Mouse (Mus musculus) stomach, embryonic 16.5 days (tissue): ENCODE results near the gene Rnf168. TPM values are rescaled to one million over a fixed set of nuclear protein-coding genes. Genes with fewer than 3 reads are reported as not detected.
"Not testable (repeated sequence)": the region's sequence is repeated elsewhere in the genome, so short reads cannot be mapped to it uniquely, and the experiment has no call there.

Experiments
- ATAC-seq: fragments of 200-750 bp; cut with Nextera tagmentation; 2 replicates; pipeline ENCODE4 v1.8.0; 2017; ENCODE audit warnings: moderate number of reproducible peaks, moderate TSS enrichment; ENCODE audit not compliant: insufficient read depth, low FRiP score
- H3K27ac ChIP-seq: fragments of 300-500 bp; sonication (generic); 2 replicates; pipeline ENCODE4 v1.5.1; 2014; ENCODE audit warnings: low read length
- H3K27me3 ChIP-seq: fragments of 300-500 bp; sonication (generic); 2 replicates; pipeline ENCODE4 v1.6.1; 2014; ENCODE audit warnings: low read length, control low read depth, mixed read lengths; ENCODE audit not compliant: control insufficient read depth, insufficient read depth
- H3K36me3 ChIP-seq: fragments of 300-500 bp; sonication (generic); 2 replicates; pipeline ENCODE4 v1.6.1; 2014; ENCODE audit warnings: low read length; ENCODE audit not compliant: control insufficient read depth, insufficient read depth
- H3K4me1 ChIP-seq: fragments of 300-500 bp; sonication (generic); 2 replicates; pipeline ENCODE4 v1.6.1; 2014; ENCODE audit warnings: low read length, control low read depth, mixed read lengths; ENCODE audit not compliant: control insufficient read depth, insufficient read depth
- H3K4me2 ChIP-seq: fragments of 300-500 bp; sonication (generic); 2 replicates; pipeline ENCODE4 v1.6.1; 2014; ENCODE audit warnings: low read depth, low read length, mixed read lengths
- H3K4me3 ChIP-seq: fragments of 300-500 bp; sonication (generic); replicated peaks from 2 replicates; pipeline ENCODE4 v1.5.1; 2014; ENCODE audit warnings: mild to moderate bottlenecking, low read length
- H3K9ac ChIP-seq: fragments of 300-500 bp; sonication (generic); 2 replicates; pipeline ENCODE4 v1.6.1; 2014; ENCODE audit warnings: low read length
- H3K9me3 ChIP-seq: fragments of 300-500 bp; sonication (generic); replicated peaks from 2 replicates; pipeline ENCODE4 v1.6.1; 2016; ENCODE audit warnings: low read length, control low read depth; ENCODE audit not compliant: control insufficient read depth
- WGBS: fragments of 180-500 bp; shearing (Covaris S2); extraction: QIAGEN DNeasy Blood & Tissue Kit; methylation state at CpG from one replicate; pipeline ENCODE4 v1.1.7; 2014; 5-methylcytosine and 5-hydroxymethylcytosine counted together
- polyA plus RNA-seq: library from polyadenylated mRNA; unstranded; fragments of >200 nt; fragmentation: Nextera tagmentation; extraction: Ambion mirVana; gene quantifications from 2 replicates; pipeline ENCODE4 v1.2.1, GENCODE M21; 2015

Rnf168 gene
- polyA plus RNA-seq: 18.4 and 18.6 TPM in 2 replicates

GRCm38 (mm10) chr16:32277308-32278256 is at the start of gene Rnf168:
Gene Rnf168, plus strand, starts transcription at chr16:32277459.
- 0% methylated on average over 71 of the region's 75 CpGs for WGBS
- ATAC-seq: peak; percentile 94
- Histone ChIP-seq H3K36me3 (peaks cover 9% of the 10 kb centered on the region; the same call in 1 of the 2 replicates), H3K4me1 (peaks cover 6% of the 10 kb centered on the region), H3K4me2 (peak within 1 kb of the TSS; percentile 83), H3K4me3 (peak within 1 kb of the TSS; percentile 84), H3K9me3 (0 out of 2 replicates have a peak, but pooled peaks cover 5% of the 10 kb centered on the region), H3K27me3 (no peaks in the 10 kb centered on the region), H3K9ac (peak within 1 kb of the TSS; percentile 94), H3K27ac (peak within 1 kb of the TSS; percentile 97)

DNA sequence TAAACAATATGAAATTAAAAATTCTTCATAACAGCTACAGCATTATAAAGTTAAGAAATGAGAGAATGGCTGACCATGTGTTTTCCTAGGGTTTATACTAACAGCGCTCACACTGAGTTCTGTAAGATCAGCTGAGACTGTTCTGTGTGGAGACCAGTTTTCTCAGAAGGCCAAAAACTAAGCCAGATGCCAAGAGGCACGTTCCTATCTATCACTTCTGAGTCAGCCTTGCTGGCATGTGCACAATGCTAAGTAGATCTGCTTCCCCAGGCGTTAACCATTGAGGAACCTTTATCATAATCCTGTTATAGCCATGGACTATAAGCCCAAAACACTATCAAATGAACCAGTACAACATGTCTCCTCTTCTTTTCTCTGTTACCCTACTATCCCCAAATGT is 45.2 kb upstream of the Rnf168 start:
- H3K27me3 ChIP-seq, H3K4me2 ChIP-seq, H3K4me1 ChIP-seq, H3K9ac ChIP-seq, H3K27ac ChIP-seq, ATAC-seq, H3K4me3 ChIP-seq, H3K36me3 ChIP-seq, H3K9me3 ChIP-seq: not testable (repeated sequence)
- WGBS: 81% methylated on average over 3 of the region's 3 CpGs

DNA sequence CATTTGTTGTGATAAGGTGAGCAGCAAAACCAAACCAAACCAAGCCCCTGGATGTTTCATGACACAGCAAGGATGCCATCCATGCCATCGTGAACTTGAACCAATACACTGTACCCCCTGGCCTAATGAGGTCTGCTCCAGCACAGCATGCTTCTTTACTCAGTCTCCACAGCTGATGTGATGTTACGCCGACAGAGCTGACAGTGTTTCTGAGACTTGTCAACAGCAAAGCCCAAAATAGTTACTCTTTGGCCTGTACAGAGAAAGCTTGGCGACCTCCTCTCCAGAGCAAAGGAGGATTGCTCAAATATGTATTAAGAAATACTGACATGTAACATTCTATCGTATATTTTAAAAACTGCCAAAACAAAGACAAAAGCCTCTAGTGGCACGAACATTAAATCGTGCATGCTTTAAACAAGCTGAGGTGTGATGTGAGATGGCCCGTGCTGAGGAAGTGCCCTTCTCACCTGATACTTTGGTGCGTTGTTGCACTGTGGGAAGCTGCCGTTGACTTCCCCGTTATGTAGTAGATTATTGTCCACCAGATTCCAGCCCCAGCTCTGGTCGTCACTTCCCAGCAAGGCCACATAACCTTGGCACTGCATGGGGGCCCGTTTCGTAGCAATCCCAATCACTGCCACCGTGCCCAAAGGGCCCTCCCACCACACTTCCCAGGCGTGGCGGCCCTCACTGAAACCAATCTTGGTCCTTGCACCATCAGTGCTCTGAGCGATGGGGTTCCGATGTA is 39.2 kb upstream of the Rnf168 start:
- H3K4me2 ChIP-seq: no peak overlapping the region
- no peaks in the 10 kb centered on the region for H3K9me3 ChIP-seq
- no peak overlapping the region for H3K9ac ChIP-seq
- H3K36me3 ChIP-seq: 0 out of 2 replicates have a peak, but pooled peaks cover 3% of the 10 kb centered on the region
- no peak for ATAC-seq
- H3K4me1 ChIP-seq: no peaks in the 10 kb centered on the region
- H3K27me3 ChIP-seq: no peaks in the 10 kb centered on the region
- H3K4me3 ChIP-seq: no peak overlapping the region
- WGBS: 91% methylated on average over 19 of the region's 19 CpGs
- no peak overlapping the region for H3K27ac ChIP-seq

DNA sequence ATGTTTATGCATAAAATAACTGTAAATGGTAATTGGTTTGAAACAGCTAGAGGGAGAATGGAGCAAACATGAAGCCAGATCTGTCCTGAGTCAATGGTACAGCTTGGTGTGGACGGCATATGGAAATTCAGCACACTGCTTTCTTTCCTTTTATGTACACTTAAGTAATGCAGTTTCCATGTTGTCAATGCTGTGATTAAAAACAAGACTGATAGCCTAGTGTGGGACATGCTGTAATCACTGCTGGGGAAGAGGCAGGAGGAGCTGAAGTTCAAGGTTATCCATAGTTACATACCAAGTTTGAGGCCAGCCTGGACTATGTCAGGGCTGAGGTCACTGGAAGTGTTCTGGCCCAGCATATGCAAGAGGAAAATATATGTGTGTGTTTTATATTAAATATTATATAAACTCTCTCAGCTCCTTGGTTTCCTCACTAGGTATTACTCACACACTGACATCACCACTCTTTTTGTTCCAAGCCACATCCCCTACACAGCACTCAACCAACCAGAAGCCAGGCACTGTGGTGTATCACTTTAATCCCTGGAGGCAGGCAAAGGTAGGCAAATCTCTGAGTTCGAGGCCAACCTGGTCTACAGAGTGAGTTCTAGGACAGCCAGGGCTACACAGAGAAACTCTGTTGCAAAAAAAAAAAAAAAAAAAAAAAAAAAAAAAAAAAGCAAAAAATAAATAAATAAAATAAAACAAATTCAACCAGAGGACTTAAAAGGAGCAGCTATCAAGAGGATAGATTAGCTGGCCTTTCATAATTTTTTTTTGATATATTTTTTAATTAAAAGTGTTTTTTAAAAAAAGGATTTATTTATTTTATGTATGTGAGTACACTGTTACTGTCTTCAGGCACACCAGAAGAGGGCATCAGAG is 37.6 kb upstream of the Rnf168 start:
- H3K4me2 ChIP-seq: no peak overlapping the region
- WGBS: 88% methylated on average over 2 of the region's 2 CpGs
- no peak for ATAC-seq

DNA sequence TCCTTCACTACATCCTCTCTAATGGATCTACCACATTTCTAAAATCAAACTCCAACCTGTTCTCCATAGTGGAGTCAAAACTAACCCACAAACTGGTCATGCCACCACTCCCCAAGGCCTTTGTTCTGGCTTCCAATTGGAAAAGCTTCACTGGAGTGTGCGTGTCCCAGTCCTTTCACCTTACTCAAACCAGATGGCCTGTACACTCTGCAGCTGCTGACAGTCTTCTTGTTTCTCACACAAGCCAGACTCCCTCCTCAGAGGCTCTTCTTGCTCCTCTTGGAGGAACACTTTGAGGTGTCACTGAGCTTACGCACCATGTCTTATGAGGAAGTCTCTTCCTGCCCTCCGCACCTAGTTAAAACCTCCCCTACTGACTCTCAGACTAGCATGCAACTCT is 33.4 kb upstream of the Rnf168 start:
- peaks cover 17% of the 10 kb centered on the region for H3K4me1 ChIP-seq
- no peak overlapping the region for H3K27ac ChIP-seq
- WGBS: 82% methylated on average over 3 of the region's 3 CpGs
- H3K9me3 ChIP-seq: no peaks in the 10 kb centered on the region
- H3K9ac ChIP-seq: no peak overlapping the region
- no peaks in the 10 kb centered on the region for H3K27me3 ChIP-seq
- H3K4me3 ChIP-seq: no peak overlapping the region
- no peak for ATAC-seq
- no peaks in the 10 kb centered on the region for H3K36me3 ChIP-seq
- H3K4me2 ChIP-seq: no peak overlapping the region

More for the DNA sequence above, 37.6 kb upstream of the Rnf168 start:
- H3K27ac ChIP-seq: no peak overlapping the region
- 0 out of 2 replicates have a peak, but pooled peaks cover 3% of the 10 kb centered on the region for H3K36me3 ChIP-seq
- no peak overlapping the region for H3K9ac ChIP-seq
- no peaks in the 10 kb centered on the region for H3K27me3 ChIP-seq
- H3K4me3 ChIP-seq: no peak overlapping the region
- H3K4me1 ChIP-seq: no peaks in the 10 kb centered on the region
- no peaks in the 10 kb centered on the region for H3K9me3 ChIP-seq

DNA sequence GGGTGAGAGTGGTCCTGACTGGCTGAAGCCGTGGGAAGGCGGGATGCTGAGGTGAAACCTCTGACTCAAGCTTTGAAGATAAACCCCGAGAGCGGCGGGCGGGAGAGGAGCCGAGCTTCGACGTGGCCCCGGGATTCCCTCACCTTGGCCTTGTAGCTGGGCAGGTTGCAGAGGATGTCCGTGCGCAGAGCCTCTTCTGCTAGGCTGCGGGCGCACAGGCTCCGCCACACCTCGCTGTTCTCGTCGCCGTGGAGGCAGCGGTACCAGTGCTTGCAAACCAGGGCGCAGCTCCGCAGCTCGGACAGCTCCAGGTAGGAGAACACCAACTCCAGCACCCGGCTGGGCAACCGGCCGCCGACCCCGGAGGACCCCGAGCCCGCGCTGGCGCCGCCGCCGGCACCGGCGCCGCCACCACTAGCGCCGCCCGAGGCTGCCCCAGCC is 30.9 kb upstream of the Rnf168 start:
- Histone ChIP-seq H3K27ac (peak overlapping the region; percentile 93), H3K4me3 (peak overlapping the region; percentile 77), H3K4me2 (peak overlapping the region; percentile 66), H3K27me3 (no peaks in the 10 kb centered on the region), H3K36me3 (no peaks in the 10 kb centered on the region), H3K9me3 (no peaks in the 10 kb centered on the region), H3K4me1 (peaks cover 17% of the 10 kb centered on the region), H3K9ac (peak overlapping the region; percentile 94)
- WGBS: 0% methylated on average over 41 of the region's 41 CpGs
- ATAC-seq: peak; percentile 27

DNA sequence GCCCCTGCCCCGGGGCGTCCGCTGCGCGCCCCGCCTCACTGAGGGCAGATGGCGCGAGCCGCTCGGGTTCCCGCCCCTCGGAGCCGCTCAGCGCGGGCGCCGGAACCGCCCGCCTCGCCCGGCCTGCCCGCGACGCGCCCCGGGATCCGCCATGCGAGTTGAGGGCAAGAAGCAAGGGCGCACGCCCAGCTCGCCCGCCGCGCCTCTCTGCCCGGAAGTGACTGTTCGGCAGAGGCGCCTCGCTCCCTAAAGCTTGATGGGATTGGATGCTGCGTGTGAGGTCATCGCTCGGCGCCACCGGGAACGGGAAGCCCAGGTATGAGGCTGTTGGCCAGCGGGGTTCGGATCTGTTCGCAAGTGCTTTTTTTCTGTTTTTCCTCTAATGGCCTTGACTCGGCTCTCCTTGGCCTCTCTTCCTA is 30.3 kb upstream of the Rnf168 start, which contains the start of the genes Fbxo45 and Wdr53:
Gene Fbxo45 (minus strand): TSS at position 207 of the 419 bp plus-strand sequence.
Gene Wdr53 (plus strand): TSS at position 276 of the 419 bp plus-strand sequence.
- Histone ChIP-seq H3K27ac (peak within 1 kb of the TSS; percentile 93), H3K27me3 (no peaks in the 10 kb centered on the region), H3K4me1 (peaks cover 17% of the 10 kb centered on the region), H3K4me2 (peak within 1 kb of the TSS; percentile 69), H3K4me3 (peak within 1 kb of the TSS; percentile 77), H3K9me3 (no peaks in the 10 kb centered on the region), H3K9ac (peak within 1 kb of the TSS; percentile 94), H3K36me3 (no peaks in the 10 kb centered on the region)
- under 1% methylated on average over 48 of the region's 48 CpGs for WGBS
- peak; percentile 98 for ATAC-seq

DNA sequence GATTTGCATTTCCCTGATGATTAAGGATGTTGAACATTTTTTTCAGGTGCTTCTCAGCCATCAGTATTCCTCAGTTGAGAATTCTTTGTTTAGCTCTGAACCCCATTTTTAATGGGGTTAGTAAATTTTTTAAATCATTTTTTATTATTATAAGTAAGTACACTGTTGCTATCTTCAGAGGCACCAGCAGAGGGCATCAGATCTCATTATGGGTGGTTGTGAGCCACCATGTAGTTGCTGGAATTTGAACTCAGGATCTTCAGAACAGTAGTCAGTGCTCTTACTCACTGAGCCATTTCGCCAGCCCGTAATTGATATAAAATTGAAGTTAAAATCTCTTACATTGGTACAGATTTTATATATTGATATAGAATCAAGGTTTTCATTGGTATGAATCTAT is 13.0 kb upstream of the Rnf168 start:
- ATAC-seq, H3K9ac ChIP-seq, H3K4me3 ChIP-seq, H3K4me2 ChIP-seq, H3K36me3 ChIP-seq, H3K27ac ChIP-seq, H3K4me1 ChIP-seq, H3K9me3 ChIP-seq, H3K27me3 ChIP-seq: not testable (repeated sequence)
- 84% methylated on average over 2 of the region's 2 CpGs for WGBS
